Mouse (Mus musculus): ENCODE measurements at regions not wholly inside any gene's neighbourhood (a gene's known extent, or its start where the extent isn't known, plus 50 kb on each side); places are given as distances from the start of the nearest gene placed in this dataset.

GRCm38 (mm10) chr12:95054887-95055286 lies 637.1 kb upstream of the Flrt2 start:
- DNase-seq (ENCODE audit: low spot score in 2 of 2), result no peak
- intact Hi-C loops (cut with DNase I), result no loop called here

DNA sequence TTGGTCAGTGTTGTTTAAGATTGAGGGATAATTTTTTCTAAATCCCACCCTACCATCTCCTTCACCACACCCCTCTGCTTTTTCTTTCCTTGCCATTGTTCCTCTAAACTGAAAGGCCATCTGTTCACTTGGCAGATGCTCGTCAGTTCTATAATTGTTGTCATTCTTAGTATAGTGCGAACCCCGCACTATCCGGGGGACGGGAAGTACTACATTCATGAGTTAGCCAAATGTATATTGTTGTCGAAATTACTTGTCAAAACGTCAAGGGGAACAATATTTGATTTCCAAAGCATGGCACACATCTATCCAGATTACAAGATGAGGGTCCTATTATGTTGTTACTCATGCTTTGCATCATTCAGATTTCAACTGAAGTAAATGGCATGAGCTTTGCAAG lies 635.1 kb upstream of the Flrt2 start:
- DNase-seq (ENCODE audit: low spot score in 2 of 2), result no peak
- intact Hi-C loops (cut with DNase I), result no loop called here

- intact Hi-C loops (cut with DNase I), result no loop called here
- no peak for DNase-seq (ENCODE audit: low spot score in 2 of 2)
These were observed 632.6 kb upstream of the Flrt2 start for GRCm38 (mm10) chr12:95059396-95059795.

GRCm38 (mm10) chr12:95072307-95072706 lies 619.7 kb upstream of the Flrt2 start:
- DNase-seq (ENCODE audit: low spot score in 2 of 2), result no peak
- intact Hi-C loops (cut with DNase I), result no loop called here

- intact Hi-C loops (cut with DNase I), result no loop called here
- no peak for DNase-seq (ENCODE audit: low spot score in 2 of 2)
These were observed 572.6 kb upstream of the Flrt2 start for GRCm38 (mm10) chr12:95119223-95119952.

DNA sequence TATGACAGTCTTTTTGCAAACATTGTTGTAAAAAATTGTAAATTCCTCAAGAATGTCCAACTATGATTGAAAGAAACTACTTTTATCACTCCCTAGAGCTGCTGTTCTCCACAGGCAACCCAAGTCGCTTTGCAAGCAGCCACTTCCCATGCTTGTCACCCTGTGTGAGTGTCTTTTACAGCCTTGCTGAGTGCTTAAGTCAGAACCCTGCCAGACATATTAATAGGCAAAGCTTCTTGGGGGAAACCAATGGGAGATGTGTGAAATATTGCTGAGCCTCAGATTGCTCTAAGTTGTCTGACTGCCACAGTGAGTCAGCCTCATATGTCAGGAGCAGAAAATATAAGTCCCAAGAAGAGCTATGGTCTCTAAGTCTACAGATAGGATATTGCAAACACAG lies 559.2 kb upstream of the Flrt2 start:
- intact Hi-C loops (cut with DNase I), result no loop called here
- DNase-seq (ENCODE audit: low spot score in 2 of 2), result no peak

GRCm38 (mm10) chr12:95133482-95133881 lies 558.5 kb upstream of the Flrt2 start:
- intact Hi-C loops (cut with DNase I), result no loop called here
- DNase-seq (ENCODE audit: low spot score in 2 of 2), result no peak

- no peak for DNase-seq (ENCODE audit: low spot score in 2 of 2)
- intact Hi-C loops (cut with DNase I), result no loop called here
These were observed 553.9 kb upstream of the Flrt2 start for GRCm38 (mm10) chr12:95138167-95138566.

DNA sequence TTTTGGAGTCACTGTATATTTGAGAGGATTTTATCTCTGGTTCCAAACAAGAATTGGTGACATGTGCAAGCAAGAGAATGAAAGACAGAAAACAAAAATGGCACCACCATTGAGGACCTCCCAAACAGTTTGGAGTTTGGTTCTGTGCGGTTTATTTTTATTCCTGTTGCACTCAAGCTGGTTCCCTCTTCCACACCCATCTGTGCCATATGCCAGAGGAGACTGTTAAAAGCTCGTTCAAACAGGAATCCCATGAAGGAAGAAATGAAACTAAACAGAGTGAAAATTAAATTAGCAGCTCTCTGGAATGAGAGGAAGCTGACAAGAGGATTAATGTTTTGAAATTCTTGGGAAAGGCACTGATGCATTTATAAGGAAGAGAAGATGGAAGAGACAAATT lies 521.0 kb upstream of the Flrt2 start:
- DNase-seq (ENCODE audit: low spot score in 2 of 2), result peak; percentile 9 to 10
- intact Hi-C loops (cut with DNase I), result no loop called here

DNA sequence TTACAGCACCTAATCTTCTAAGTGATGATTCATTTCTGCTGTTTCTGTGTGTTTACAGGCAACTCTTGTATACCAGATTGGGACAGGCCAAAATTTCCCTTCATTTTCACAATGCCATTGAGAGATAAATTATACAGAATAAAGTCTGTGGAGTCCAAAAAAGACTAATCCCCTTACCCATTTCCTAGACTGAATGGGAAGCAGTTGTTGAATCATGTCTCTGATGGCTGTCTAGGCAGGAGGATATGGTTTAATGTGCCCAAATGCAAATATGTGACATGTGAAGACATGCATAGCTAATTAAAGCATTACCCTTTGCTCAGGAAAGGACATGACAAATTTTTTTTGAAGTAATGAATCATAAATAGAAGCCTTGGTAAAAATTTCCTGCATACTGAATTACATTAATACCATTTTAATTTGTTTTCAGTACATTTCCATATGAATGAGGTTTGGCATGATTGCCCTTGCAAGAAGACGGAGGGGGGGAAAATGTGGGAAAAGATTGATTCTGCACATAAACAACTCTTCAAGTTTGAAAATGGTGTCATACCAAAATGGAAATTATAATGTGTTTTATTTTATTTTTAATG lies 518.1 kb upstream of the Flrt2 start:
- no peak for DNase-seq (ENCODE audit: low spot score in 2 of 2)
- intact Hi-C loops (cut with DNase I), result no loop called here

DNA sequence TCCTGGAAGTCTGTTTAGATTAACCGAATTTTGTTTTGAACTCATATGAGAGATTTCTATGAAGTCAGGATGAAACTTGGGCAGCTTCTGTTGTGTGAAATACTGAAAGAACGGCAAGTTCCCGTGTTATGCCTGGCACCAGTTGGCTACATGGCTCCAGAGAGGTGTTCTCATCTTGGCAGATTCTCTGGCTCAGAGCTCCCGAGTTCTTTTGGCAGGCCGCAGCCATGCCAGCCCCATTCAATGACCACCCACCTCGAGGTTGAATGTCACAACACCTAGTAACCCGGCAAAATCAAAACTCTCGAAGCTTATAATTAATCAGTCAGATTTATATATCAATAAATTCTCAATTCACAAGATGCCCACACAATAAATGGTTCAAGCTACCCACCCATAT lies 489.5 kb upstream of the Flrt2 start:
- intact Hi-C loops (cut with DNase I), result no loop called here
- no peak for DNase-seq (ENCODE audit: low spot score in 2 of 2)

DNA sequence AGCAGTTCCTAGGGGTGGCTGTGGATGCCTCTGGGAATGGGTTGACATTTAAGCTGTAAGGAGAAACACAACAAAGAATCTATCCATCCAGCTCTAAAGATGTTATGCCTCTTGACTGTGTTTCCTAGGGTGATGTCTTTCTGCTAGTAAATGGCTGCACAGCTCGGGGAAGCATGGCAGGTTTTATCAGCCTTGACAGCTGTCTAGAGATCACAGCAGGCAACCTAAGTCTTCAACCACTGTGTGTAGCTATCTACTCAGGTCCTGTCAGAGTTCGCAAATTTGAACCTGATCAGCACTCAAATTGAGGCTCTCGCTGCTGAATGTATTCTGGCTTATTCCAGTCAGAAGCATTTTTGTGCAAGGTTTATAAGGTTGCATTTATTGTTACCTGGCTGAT lies 486.9 kb upstream of the Flrt2 start:
- no peak for DNase-seq (ENCODE audit: low spot score in 2 of 2)
- intact Hi-C loops (cut with DNase I), result no loop called here

DNA sequence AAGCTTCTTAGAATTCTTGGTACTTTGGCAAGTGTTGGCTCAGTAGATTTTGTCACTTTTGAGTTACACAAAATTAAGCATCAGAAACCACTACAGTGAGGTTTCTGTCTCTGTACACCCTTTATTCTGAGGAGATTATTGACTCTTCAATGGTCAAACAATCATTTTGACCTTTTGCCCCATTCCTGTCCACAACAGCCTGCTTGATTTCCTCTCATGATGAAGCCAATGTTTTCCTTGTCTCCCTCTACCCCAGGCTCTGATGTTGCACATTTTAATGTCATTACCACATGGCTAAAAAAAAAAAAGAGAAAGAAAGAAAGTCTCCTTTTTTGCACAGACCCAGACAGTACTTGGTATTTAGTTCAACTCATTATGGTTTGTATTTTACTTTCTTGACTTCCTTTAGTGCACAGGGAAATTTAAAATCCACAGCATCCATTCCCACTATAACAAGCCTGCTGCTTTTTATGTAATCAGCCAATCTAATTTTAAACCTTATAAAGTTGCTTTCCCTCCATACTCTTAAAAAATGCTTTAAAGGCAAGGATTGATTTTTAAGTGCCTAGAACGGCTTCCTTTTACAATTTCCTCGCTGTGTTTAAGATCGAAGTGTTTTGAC lies 452.8 kb upstream of the Flrt2 start:
- intact Hi-C loops (cut with DNase I), result no loop called here
- DNase-seq (ENCODE audit: low spot score in 2 of 2), result no peak

- intact Hi-C loops (cut with DNase I), result no loop called here
- DNase-seq (ENCODE audit: low spot score in 2 of 2), result no peak
These were observed 424.8 kb upstream of the Flrt2 start for GRCm38 (mm10) chr12:95267187-95267586.

- intact Hi-C loops (cut with DNase I), result no loop called here
- peak in 1 of 2 experiments; percentile 32 for DNase-seq (ENCODE audit: low spot score in 2 of 2)
These were observed 386.6 kb upstream of the Flrt2 start for GRCm38 (mm10) chr12:95305386-95305785.

DNA sequence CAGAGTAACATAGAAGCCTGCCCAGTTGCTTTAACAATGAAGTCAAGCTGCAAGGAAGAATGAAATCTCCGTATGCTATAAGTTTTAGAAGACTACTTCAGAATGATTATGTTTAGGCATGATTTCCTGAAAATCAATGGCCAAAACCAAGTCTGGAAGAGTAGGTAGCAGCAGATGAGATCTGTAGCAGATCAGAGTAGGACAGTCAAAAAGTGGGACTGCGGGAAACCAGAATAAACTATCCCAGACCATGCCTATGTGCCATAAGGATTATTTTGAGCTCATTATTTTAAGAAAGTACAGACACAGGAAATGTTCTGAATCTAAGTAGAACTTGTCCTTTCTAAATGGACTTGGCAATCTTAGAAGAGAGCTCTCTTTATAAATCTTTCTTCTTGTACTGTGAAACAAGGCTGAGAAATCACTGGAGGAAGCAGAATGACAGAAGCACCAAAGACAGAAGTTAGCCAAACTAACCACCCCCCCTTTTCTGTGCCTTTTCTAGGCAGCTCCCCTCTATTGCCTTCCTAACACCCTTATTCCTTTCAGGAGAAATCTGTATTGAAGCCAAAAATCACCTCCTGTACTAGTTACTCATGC lies 376.8 kb upstream of the Flrt2 start:
- DNase-seq (ENCODE audit: low spot score in 2 of 2), result no peak
- intact Hi-C loops (cut with DNase I), result no loop called here

GRCm38 (mm10) chr12:95316820-95317219 lies 375.2 kb upstream of the Flrt2 start:
- DNase-seq (ENCODE audit: low spot score in 2 of 2), result no peak
- intact Hi-C loops (cut with DNase I), result no loop called here

GRCm38 (mm10) chr12:95321693-95322092 lies 370.3 kb upstream of the Flrt2 start:
- DNase-seq (ENCODE audit: low spot score in 2 of 2), result no peak
- intact Hi-C loops (cut with DNase I), result no loop called here

- intact Hi-C loops (cut with DNase I), result no loop called here
- DNase-seq (ENCODE audit: low spot score in 2 of 2), result no peak
These were observed 362.4 kb upstream of the Flrt2 start for GRCm38 (mm10) chr12:95329666-95330065.

DNA sequence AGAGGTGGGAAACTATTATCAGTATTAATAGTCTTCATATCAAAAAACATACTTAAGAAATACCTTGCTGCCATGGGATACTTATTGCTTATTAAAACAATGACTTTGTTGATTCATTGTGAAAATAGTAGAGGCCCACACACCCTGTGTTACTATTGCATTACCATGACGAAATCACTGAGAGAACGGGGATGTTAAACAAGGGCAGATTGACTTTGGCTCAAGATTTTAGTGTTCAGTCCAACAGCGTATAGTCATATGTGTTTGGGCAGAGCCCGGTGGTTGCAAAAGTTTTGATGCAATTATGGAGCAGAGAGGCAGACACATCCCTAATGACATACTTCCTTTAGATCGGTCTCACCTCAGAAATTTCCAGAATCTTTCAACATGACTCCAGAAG lies 344.2 kb upstream of the Flrt2 start:
- intact Hi-C loops (cut with DNase I), result no loop called here
- DNase-seq (ENCODE audit: low spot score in 2 of 2), result no peak

- intact Hi-C loops (cut with DNase I), result no loop called here
These were observed 336.9 kb upstream of the Flrt2 start for GRCm38 (mm10) chr12:95355151-95355550.

More at GRCm38 (mm10) chr12:95355151-95355550, 336.9 kb upstream of the Flrt2 start:
- no peak for DNase-seq (ENCODE audit: low spot score in 2 of 2)
